Mouse (Mus musculus) thymus, postnatal 36 days (tissue): ENCODE measurements around the gene Slc17a6.

Experiments used
- DNase-seq, 2 experiments: peaks; one replicate each; pipeline ENCODE4 v3.0.0; 2022; ENCODE audit warnings: mixed read lengths in 2 of 2

The Slc17a6 gene

GRCm38 (mm10) chr7:51621694-51622145 lies at the start of gene Slc17a6:
Slc17a6 (plus strand) TSS chr7:51622006.
- peak in 1 of 2 experiments; percentile 5 for DNase-seq

GRCm38 (mm10) chr7:51600021-51600420 lies 21.8 kb upstream of the Slc17a6 start:
- DNase-seq: no peak

- no peak for DNase-seq
These were observed 18.1 kb upstream of the Slc17a6 start for GRCm38 (mm10) chr7:51603741-51604140.

- DNase-seq: no peak
These were observed 7.4 kb upstream of the Slc17a6 start for GRCm38 (mm10) chr7:51614404-51614803.

GRCm38 (mm10) chr7:51617941-51618340 lies 3.9 kb upstream of the Slc17a6 start:
- DNase-seq: no peak

DNA sequence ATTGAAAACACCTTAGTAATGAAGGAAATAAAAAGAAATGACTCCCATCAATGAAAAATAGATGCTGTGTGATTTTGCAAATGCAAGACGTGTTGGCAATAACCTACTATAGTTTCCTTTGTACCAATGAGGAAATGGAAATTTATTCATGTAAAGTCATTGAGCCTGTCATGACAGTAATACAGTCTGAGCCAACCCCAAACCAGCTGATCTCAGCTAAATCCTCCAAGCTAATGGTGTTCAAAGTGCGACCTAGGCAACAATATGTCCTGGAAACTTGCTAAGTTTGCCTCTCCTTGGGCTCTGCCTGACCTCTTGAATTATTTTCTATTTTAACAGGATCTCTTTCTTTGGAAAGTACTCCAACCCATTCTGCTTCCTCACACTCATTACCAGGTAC lies 3.4 kb upstream of the Slc17a6 start:
- no peak for DNase-seq

GRCm38 (mm10) chr7:51619977-51620376 lies 1.8 kb upstream of the Slc17a6 start:
- DNase-seq: no peak

DNA sequence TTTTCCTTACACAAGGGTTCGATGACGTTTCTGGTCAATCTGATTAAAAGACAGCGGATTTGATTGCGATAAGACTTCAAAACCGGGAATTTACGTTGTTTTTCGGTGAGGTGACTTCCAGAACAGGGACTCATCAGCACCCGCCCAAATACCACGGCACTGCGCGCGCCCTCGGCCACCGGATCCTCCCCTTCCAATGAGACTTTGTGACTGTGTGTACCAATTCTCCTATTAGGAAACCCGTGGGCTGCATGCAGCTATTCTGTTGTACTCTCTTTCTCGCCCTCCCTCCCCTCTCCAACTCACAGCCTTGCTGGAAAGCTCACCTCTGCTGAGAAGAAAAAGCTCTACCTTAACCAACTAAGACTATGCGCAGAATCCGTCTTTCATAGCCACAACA lies 390 bp downstream of the Slc17a6 start:
- DNase-seq: no peak

- DNase-seq: no peak
These were observed 860 bp downstream of the Slc17a6 start for GRCm38 (mm10) chr7:51622666-51623065.

DNA sequence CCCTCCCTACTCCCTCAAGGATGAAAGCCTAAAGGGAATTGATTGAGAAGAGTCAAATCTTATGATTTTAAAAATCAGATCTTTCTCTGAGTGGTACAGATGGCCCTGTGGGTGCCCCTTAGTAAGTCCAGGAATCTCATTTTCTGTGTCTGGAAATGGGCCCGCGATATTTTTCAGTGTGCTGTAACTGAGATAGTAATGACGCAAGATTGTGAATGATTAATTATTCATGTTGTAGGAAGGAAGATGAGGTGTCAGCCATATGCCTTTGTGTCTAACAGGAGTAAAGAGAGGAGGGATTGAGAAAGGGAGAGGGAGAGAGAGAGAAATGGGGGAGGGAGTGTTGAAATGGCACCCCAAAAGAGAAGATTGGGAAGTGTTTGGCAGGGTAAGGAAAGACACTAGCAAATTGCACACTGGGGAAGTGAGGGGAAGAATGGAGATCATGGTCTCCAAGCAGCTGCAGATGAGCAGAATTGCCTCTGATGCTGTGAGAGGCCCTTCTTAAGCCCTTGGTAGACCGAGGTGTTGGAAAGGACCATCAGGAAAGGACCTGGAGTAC lies 2.6 kb downstream of the Slc17a6 start:
- no peak for DNase-seq

DNA sequence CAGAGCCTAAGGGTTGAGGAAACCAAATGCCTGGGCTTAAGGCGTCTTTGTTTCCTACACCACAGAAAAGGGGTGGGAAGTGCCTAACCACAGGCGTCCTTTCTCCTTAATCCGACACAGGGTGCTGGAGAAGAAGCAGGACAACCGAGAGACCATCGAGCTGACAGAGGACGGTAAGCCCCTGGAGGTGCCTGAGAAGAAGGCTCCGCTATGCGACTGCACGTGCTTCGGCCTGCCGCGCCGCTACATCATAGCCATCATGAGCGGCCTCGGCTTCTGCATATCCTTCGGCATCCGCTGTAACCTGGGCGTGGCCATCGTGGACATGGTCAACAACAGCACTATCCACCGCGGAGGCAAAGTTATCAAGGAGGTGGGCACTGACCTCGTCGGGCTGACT lies 3.4 kb downstream of the Slc17a6 start:
- DNase-seq: no peak

- DNase-seq: no peak
These were observed 3.9 kb downstream of the Slc17a6 start for GRCm38 (mm10) chr7:51625591-51626255.

DNA sequence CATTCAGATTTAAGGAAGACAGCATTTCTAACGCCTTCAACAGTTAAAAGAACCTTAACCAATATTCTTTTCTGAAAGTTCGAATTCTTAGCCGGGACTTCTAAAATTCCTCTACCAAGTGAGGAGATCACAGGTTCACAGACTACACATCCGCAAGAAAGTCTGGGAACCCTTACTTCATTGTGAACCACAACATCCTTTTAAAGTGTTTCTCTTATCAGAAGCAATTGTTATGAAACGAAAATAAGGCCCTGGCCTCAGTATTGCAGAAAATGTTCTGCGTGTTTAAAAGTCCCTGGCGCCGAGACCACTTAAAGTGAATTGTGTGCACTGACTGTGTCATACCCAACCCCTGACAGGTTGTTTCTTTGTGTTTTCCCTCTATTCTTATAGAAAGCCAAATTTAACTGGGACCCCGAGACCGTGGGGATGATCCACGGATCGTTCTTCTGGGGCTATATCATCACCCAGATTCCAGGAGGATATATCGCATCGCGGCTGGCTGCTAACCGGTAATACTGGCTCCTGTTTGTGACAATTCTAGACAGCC lies 4.7 kb downstream of the Slc17a6 start:
- DNase-seq: no peak

- no peak for DNase-seq
These were observed 5.3 kb downstream of the Slc17a6 start for GRCm38 (mm10) chr7:51627001-51627631.

- no peak for DNase-seq
These were observed 5.9 kb downstream of the Slc17a6 start for GRCm38 (mm10) chr7:51627666-51628065.

DNA sequence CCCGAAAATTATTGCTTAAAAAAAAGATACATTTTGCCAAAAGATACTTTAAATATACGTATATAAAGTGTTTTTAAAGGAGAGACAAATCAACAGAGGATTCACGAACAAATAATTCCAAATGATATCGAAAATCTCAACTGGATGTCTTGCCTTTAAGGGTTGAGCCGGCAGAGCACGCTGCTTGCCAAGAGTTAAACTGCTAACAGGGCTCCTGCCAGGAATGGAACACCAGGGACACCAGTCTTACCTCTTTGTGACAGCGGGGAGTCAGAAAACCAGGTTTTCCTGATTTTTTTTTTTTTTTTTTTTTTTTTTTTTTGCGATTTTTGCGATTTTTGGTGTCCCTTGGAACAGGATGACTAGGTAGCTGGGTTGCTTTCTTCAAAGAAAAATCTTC lies 6.5 kb downstream of the Slc17a6 start:
- DNase-seq: no peak

- DNase-seq: no peak
These were observed 7.4 kb downstream of the Slc17a6 start for GRCm38 (mm10) chr7:51629206-51629605.

DNA sequence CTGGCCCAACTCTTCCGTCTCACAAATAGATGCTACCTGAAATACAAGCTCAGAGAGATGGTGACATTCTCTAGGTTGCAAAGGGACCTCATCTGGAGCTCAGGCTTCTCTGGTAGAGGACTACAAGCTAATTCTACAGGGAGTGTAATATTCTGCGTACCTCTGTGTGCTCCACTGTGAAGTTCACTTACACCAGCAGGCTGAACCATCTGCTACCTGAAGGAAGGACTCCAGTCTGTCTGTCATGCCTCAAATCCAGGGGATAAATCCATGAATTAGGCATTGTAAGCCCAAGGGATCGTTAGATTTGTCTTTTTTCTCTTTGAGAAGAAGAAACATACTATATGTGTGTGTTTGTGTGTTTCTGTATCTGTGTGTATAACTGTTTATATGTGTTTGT lies 9.4 kb downstream of the Slc17a6 start:
- no peak for DNase-seq

- no peak for DNase-seq
These were observed 10.9 kb downstream of the Slc17a6 start for GRCm38 (mm10) chr7:51632543-51633229.

DNA sequence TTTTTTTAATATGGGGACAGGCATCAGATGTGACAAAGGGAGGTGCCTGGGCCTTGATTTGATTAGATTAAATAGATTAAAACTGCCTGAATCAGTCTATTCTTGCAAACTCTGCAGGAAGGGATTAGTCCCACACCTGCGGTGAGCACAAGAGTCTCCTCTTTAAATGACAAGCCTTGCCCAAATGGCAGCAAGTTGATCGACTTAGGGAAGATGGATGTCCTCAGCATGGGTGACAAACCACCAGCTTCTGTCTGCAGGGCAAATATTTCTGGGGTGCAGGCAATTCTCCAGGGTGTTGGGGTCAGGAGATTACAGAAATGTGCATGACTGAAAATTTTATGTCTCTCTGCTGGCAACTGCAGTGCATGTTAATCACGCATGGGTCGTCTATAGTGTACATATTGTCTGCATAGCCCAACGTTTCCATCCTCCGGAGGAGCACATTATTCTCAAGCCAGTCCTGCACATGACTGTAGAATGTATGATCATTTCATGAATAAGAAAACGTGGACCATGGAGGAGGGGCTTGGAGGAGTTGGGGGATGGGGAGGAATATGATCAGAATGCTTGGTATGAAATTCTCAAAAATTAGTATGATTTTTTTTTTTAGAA lies 11.5 kb downstream of the Slc17a6 start:
- no peak for DNase-seq

DNA sequence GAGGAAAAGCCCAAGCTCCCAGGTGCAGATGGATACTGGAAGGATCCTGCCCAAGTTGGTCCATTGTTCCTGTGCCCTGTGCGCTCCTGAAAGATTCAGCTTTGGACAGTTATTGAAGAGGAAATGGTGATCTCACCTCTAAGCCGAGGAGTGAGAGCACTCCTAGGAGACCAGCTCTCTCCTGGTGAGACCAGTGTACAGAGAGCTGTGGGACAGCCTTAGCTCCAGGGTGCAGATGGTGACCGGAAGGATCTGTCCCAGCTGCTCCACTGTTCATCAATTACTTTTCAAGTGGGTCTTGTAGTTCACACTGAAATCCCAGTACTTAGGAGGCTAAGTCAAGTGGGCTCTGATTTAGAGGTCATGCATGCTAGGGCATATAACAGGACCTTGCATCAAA lies 35.3 kb downstream of the Slc17a6 start:
- DNase-seq: no peak

DNA sequence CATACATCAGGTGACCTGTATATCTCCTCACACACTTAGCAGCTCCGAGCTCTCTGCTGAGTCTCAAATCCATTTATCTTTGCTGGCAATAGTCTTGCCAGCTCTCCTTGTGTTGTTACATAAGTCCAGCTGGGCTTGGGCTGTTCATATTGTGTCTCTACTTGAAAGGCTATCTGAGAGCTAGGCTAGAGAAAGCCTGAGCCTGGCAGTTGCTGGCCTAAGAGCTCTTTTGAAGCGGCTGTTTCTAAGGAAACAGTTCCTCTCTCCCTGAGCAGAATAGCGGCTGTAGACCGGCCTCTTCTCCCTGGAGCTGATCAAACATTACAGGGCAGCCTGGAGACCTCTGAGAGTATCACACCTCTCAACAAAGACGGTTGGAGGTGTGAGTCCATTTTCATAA lies 40.6 kb downstream of the Slc17a6 start:
- DNase-seq: no peak
